Mouse (Mus musculus) hindbrain, embryonic 11.5 days (tissue): ENCODE data around the gene Adamtsl2. TPM values are rescaled to one million over a fixed set of nuclear protein-coding genes. Genes with fewer than 3 reads are reported as not detected.

Experiments used
- ATAC-seq: fragments of 200-750 bp; cut with Nextera tagmentation; 2 replicates; pipeline ENCODE4 v1.8.0; 2017; ENCODE audit warnings: mild to moderate bottlenecking, moderate TSS enrichment, moderate library complexity; ENCODE audit not compliant: low FRiP score
- DNase-seq: peaks from one replicate; pipeline ENCODE4 v3.0.0-alpha.2; 2015; ENCODE audit warnings: low spot score
- H3K27ac ChIP-seq: fragments of 300-500 bp; sonication (generic); 2 replicates; pipeline ENCODE4 v1.5.1; 2014; ENCODE audit warnings: mild to moderate bottlenecking, low read depth, low read length
- H3K27me3 ChIP-seq: fragments of 300-500 bp; sonication (generic); 2 replicates; pipeline ENCODE4 v1.6.1; 2014; ENCODE audit warnings: mild to moderate bottlenecking, low read length, moderate library complexity, mixed read lengths; ENCODE audit not compliant: control insufficient read depth, insufficient read depth
- H3K36me3 ChIP-seq: fragments of 300-500 bp; sonication (generic); 2 replicates; pipeline ENCODE4 v1.6.1; 2014; ENCODE audit warnings: mild to moderate bottlenecking, low read length, moderate library complexity, mixed read lengths; ENCODE audit not compliant: control insufficient read depth, insufficient read depth
- H3K4me1 ChIP-seq: fragments of 300-500 bp; sonication (generic); replicated peaks from 2 replicates; pipeline ENCODE4 v1.6.1; 2014; ENCODE audit warnings: low read length, mixed read lengths; ENCODE audit not compliant: control insufficient read depth, insufficient read depth
- H3K4me2 ChIP-seq: fragments of 300-500 bp; sonication (generic); replicated peaks from 2 replicates; pipeline ENCODE4 v1.6.1; 2014; ENCODE audit warnings: mild to moderate bottlenecking, low read depth, low read length
- H3K4me3 ChIP-seq: fragments of 300-500 bp; sonication (generic); 2 replicates; pipeline ENCODE4 v1.5.1; 2014; ENCODE audit warnings: low read depth, low read length
- H3K9ac ChIP-seq: fragments of 300-500 bp; sonication (generic); 2 replicates; pipeline ENCODE4 v1.6.1; 2014; ENCODE audit warnings: low read depth, low read length
- H3K9me3 ChIP-seq: fragments of 300-500 bp; sonication (generic); 2 replicates; pipeline ENCODE4 v1.6.1; 2016; ENCODE audit warnings: low read length; ENCODE audit not compliant: control insufficient read depth
- WGBS: fragments of 180-500 bp; shearing (Covaris S2); extraction: QIAGEN DNeasy Blood & Tissue Kit; methylation state at CpG from one replicate; pipeline ENCODE4 v1.1.7; 2014; 5-methylcytosine and 5-hydroxymethylcytosine counted together
- polyA plus RNA-seq: library from polyadenylated mRNA; unstranded; fragments of >200 nt; fragmentation: Nextera tagmentation; extraction: Ambion mirVana; gene quantifications from 2 replicates; pipeline ENCODE4 v1.2.1, GENCODE M21; 2014

The Adamtsl2 gene
- polyA plus RNA-seq, 1 experiment from 2014 or later, result 5.6 TPM

GRCm38 (mm10) chr2:27135935-27136334 is 56.8 kb downstream of the Adamtsl2 start:
- H3K27ac ChIP-seq, result no peak overlapping the region
- no peak overlapping the region for H3K4me3 ChIP-seq
- no peak for DNase-seq
- 88% methylated on average over 5 of the region's 5 CpGs for WGBS
- no peaks in the 10 kb centered on the region for H3K4me1 ChIP-seq
- H3K36me3 ChIP-seq, result no peaks in the 10 kb centered on the region
- ATAC-seq, result no peak
- no peak overlapping the region for H3K4me2 ChIP-seq
- H3K9ac ChIP-seq, result no peak overlapping the region
- H3K9me3 ChIP-seq, result no peaks in the 10 kb centered on the region
- no peaks in the 10 kb centered on the region; the same call in 1 of the 2 replicates for H3K27me3 ChIP-seq

GRCm38 (mm10) chr2:27136336-27136735 is 57.2 kb downstream of the Adamtsl2 start:
- H3K36me3 ChIP-seq, result no peaks in the 10 kb centered on the region
- WGBS, result 73% methylated on average over 3 of the region's 3 CpGs
- H3K4me3 ChIP-seq, result no peak overlapping the region
- no peaks in the 10 kb centered on the region for H3K9me3 ChIP-seq
- DNase-seq, result no peak
- H3K4me2 ChIP-seq, result no peak overlapping the region
- ATAC-seq, result no peak
- no peak overlapping the region for H3K27ac ChIP-seq
- H3K9ac ChIP-seq, result no peak overlapping the region
- H3K27me3 ChIP-seq, result peaks cover 4% of the 10 kb centered on the region; the same call in 1 of the 2 replicates
- no peaks in the 10 kb centered on the region for H3K4me1 ChIP-seq

GRCm38 (mm10) chr2:27136789-27137188 is 57.6 kb downstream of the Adamtsl2 start:
- DNase-seq, result no peak
- Histone ChIP-seq H3K9me3 (no peaks in the 10 kb centered on the region), H3K27me3 (peaks cover 7% of the 10 kb centered on the region), H3K36me3 (no peaks in the 10 kb centered on the region), H3K9ac (no peak overlapping the region), H3K4me1 (no peaks in the 10 kb centered on the region), H3K27ac (no peak overlapping the region), H3K4me3 (no peak overlapping the region), H3K4me2 (no peak overlapping the region)
- ATAC-seq, result no peak
- WGBS, result 74% methylated on average over 1 of the region's 1 CpGs

- Histone ChIP-seq H3K9me3 (no peaks in the 10 kb centered on the region), H3K36me3 (no peaks in the 10 kb centered on the region), H3K4me3 (no peak overlapping the region), H3K4me1 (no peaks in the 10 kb centered on the region; the same call in 1 of the 2 replicates), H3K27me3 (peaks cover 14% of the 10 kb centered on the region), H3K27ac (no peak overlapping the region), H3K4me2 (no peak overlapping the region), H3K9ac (no peak overlapping the region)
- no peak for ATAC-seq
- WGBS, result 72% methylated on average over 4 of the region's 4 CpGs
- DNase-seq, result no peak
These were observed 59.2 kb downstream of the Adamtsl2 start for GRCm38 (mm10) chr2:27138356-27138755.

- H3K27ac ChIP-seq, result no peak within 1 kb of the TSS
- peak within 1 kb of the TSS; percentile 35 for H3K4me3 ChIP-seq
- peaks cover 14% of the 10 kb centered on the region for H3K27me3 ChIP-seq
- ATAC-seq (peak; percentile 22; the same call in 1 of the 2 replicates), DNase-seq (peak; percentile 76)
- no peaks in the 10 kb centered on the region; the same call in 1 of the 2 replicates for H3K4me1 ChIP-seq
- H3K9me3 ChIP-seq, result no peaks in the 10 kb centered on the region
- H3K9ac ChIP-seq, result 0 out of 2 replicates have a peak within 1 kb of the TSS, but pooled peaks have one; percentile 7
- WGBS, result 2% methylated on average over 61 of the region's 62 CpGs
- H3K4me2 ChIP-seq, result peak within 1 kb of the TSS; percentile 71
- no peaks in the 10 kb centered on the region for H3K36me3 ChIP-seq
These were observed 62.9 kb downstream of the Adamtsl2 start, which contains the start of gene Fam163b for GRCm38 (mm10) chr2:27141950-27142693. TSS of gene Fam163b (minus strand) at chr2:27142491.

GRCm38 (mm10) chr2:27144957-27145356 is 65.8 kb downstream of the Adamtsl2 start:
- H3K36me3 ChIP-seq, result no peaks in the 10 kb centered on the region
- 68% methylated on average over 2 of the region's 2 CpGs for WGBS
- no peaks in the 10 kb centered on the region for H3K9me3 ChIP-seq
- H3K4me3 ChIP-seq, result no peak overlapping the region
- no peak overlapping the region for H3K9ac ChIP-seq
- H3K4me1 ChIP-seq, result no peaks in the 10 kb centered on the region; the same call in 1 of the 2 replicates
- H3K27ac ChIP-seq, result no peak overlapping the region
- ATAC-seq (no peak), DNase-seq (no peak)
- H3K4me2 ChIP-seq, result no peak overlapping the region
- peaks cover 14% of the 10 kb centered on the region for H3K27me3 ChIP-seq

GRCm38 (mm10) chr2:27146840-27147239 is 67.7 kb downstream of the Adamtsl2 start:
- H3K4me2 ChIP-seq, result no peak overlapping the region
- H3K4me3 ChIP-seq, result no peak overlapping the region
- H3K27me3 ChIP-seq, result peaks cover 7% of the 10 kb centered on the region
- H3K36me3 ChIP-seq, result no peaks in the 10 kb centered on the region
- H3K9ac ChIP-seq, result no peak overlapping the region
- ATAC-seq, result no peak
- WGBS, result 85% methylated on average over 6 of the region's 6 CpGs
- H3K9me3 ChIP-seq, result no peaks in the 10 kb centered on the region
- H3K4me1 ChIP-seq, result no peaks in the 10 kb centered on the region; the same call in 1 of the 2 replicates
- DNase-seq, result no peak
- H3K27ac ChIP-seq, result no peak overlapping the region

GRCm38 (mm10) chr2:27149457-27149856 is 70.3 kb downstream of the Adamtsl2 start:
- no peak overlapping the region for H3K4me3 ChIP-seq
- ATAC-seq (no peak), DNase-seq (no peak)
- no peaks in the 10 kb centered on the region for H3K27me3 ChIP-seq
- H3K4me1 ChIP-seq, result no peaks in the 10 kb centered on the region
- no peaks in the 10 kb centered on the region for H3K9me3 ChIP-seq
- H3K27ac ChIP-seq, result no peak overlapping the region
- no peak overlapping the region for H3K4me2 ChIP-seq
- no peak overlapping the region for H3K9ac ChIP-seq
- H3K36me3 ChIP-seq, result no peaks in the 10 kb centered on the region
- 14% methylated on average over 2 of the region's 2 CpGs for WGBS
